Mouse (Mus musculus): Measurements from ENCODE around the gene Acsl5.

- TF ChIP-seq POLR2A (IDR thresholded peaks at IDR 0.05; ENCODE audit: borderline replicate concordance, control insufficient read depth, low read depth, low read length) (no peak), CTCF (IDR thresholded peaks at IDR 0.05; ENCODE audit: control insufficient read depth, insufficient read depth, low read length) (no peak)
Measured at GRCm38 (mm10) chr19:55342423-55342822, 90.7 kb downstream of the Acsl5 start.

All from bone marrow, adult 2 months (tissue).